Mouse (Mus musculus) lung, postnatal 10 days (tissue): ENCODE measurements around the gene Vps13c.
A peak's percentile ranks its signal among the peaks of the same experiment; 100 is the strongest.

Experiments
- DNase-seq: peaks from one replicate; pipeline ENCODE4 v3.0.0; 2021

Gene Vps13c

GRCm38 (mm10) chr9:68022311-68023043 is 182.3 kb downstream of the Vps13c start:
- peak; percentile 54 for DNase-seq

- no peak for DNase-seq
Observed at GRCm38 (mm10) chr9:68028631-68029030, 188.4 kb downstream of the Vps13c start.

- DNase-seq: peak; percentile 39
Observed at GRCm38 (mm10) chr9:68033771-68034170, 193.6 kb downstream of the Vps13c start.
